Mouse (Mus musculus) mature B cell (primary cell): Measurements from ENCODE around the gene Cisd2.

Experiments
- in situ Hi-C: fragments of 300-500 bp; cut with MboI; formaldehyde crosslinking; loops from 2 replicates; pipeline ENCODE4 v1.14.3; 2019

Cisd2 gene

GRCm38 (mm10) chr3:135423608-135424212 is at the start of gene Cisd2:
Gene Cisd2 (minus strand): TSS chr3:135423925.
- in situ Hi-C loops, result no loop called here

GRCm38 (mm10) chr3:135470823-135471222 is 47.1 kb upstream of the Cisd2 start:
- in situ Hi-C loops, result no loop called here

DNA sequence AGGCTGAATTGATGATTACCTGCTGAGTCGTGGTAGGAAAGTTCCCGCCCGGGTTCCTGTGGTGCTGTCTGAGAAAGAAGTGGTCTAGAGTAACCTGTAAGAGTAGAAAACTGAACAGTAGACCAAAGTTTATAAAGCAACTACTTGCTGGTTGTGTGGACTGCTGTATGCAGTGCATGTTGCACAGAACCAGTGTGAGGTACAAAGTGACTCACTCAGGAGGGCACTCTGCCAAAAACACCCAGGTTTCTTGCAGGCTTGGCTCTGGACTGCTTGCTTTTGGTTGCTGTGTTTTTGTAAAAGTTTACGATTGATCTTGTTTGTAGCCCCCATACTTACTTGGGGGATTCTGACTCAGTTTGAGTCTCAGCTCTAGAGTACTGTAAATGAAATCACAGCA is 46.2 kb upstream of the Cisd2 start:
- in situ Hi-C loops, result no loop called here

GRCm38 (mm10) chr3:135469146-135469545 is 45.4 kb upstream of the Cisd2 start:
- in situ Hi-C loops, result no loop called here

GRCm38 (mm10) chr3:135468402-135468801 is 44.7 kb upstream of the Cisd2 start:
- in situ Hi-C loops, result no loop called here

DNA sequence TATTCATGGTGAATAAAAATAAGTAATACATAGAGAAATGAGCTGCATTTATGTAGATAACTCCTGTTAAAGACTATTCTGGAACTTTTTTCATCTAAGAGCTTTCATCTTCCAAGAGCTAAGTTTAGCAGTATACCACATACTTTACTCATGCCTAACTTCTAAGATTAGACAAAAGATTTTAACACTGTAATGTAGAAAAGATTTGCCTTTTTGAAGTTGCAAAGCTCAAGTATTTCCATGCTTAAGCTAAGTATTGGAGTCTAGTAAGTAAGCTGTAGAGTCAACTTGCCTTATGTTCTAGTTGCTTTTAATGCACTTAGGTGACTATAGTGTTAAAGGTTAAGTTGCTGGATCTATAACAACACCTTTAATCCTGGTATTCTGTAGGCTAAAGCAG is 35.3 kb upstream of the Cisd2 start:
- in situ Hi-C loops, result no loop called here

DNA sequence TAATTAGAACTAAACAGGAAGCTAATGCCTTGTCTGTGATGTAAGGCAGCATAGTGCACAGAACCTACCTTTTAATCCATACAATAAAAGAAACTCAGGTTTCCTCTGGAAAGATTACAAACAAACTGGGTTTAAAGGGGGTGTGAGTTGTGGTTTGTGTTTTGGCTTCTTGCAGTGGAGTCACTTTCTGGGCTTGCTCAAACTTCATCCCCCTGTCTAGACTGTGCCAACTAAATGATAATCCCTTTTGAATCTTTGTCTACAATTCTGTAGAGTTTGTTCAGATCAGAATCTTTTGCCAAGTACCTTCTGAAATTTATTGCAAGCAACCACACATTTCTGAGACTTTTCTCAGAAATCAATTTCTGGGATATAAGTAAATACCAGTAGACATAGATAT is 21.2 kb upstream of the Cisd2 start:
- in situ Hi-C loops, result no loop called here

GRCm38 (mm10) chr3:135440621-135441020 is 16.9 kb upstream of the Cisd2 start:
- in situ Hi-C loops, result no loop called here

- in situ Hi-C loops, result no loop called here
These were observed 16.5 kb upstream of the Cisd2 start for GRCm38 (mm10) chr3:135440221-135440620.

DNA sequence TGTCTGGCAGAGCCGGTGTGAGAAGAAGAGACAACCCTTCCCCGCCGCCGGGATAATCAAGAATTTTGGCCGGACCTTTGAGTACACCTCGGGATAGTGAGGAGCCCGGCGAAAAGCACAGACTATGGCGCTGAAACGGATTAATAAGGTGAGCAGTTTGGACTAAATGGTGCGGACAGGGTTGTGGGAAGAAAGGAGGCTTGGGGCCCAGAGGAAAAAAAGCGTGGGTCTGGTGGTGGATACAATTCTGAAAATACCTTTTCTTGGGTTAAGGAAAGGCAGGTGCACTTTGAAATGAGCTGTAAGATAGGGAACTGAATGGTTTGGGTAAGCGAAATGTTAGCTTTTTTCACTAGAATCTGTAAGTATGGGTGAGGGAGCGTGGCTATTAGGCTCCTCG is 15.9 kb upstream of the Cisd2 start:
- in situ Hi-C loops, result no loop called here

DNA sequence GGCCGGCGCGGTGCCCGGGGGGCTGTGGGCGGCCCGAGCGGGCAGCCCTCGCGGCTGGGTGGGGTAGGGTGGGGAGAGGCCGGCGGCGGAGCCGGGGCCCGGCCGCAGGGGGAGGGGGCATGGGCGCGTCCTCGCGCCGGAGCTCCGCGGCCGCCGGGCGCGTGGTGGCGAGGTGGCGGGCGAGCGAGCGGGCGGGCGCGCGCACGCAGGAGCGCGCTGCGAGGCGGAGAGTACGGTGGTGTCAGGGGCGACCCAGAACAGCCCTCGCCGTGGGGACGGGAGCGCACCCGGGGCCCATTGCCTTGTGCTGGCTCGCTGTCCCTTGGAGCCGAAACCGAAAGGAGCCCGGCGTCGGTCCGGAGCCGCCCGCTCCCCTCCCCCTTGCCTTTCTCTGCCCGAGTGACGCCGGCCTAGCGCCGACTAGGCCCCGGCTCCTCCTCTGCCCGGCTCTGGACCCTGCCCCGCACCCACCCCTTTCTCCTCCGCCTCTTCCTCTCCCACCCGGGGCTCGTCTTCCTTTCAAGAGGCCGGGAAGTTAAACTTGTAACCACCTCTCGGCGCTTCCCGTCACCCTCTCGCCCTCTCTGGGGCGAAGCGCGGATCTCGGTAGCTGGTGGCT is 15.3 kb upstream of the Cisd2 start:
- in situ Hi-C loops, result no loop called here

DNA sequence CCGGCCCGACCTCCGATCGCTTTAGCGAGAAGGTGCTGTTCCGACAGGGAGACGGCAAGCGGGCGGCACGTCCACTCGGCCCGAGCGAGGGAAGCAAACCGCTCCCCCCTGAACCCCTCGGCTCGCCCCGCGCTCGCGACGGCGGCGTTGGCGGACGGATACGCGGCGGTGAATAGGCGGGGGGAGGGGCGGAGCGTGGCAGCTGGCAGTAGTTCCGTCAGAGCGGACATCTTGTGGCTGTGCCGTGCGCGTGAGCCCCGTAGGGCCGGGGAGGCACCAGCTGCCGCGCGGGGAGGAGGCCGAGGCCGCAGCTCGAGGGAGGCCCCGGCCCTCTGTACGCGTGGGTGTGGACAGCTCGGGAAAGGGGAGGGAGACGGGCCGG is 14.8 kb upstream of the Cisd2 start:
- in situ Hi-C loops, result no loop called here

DNA sequence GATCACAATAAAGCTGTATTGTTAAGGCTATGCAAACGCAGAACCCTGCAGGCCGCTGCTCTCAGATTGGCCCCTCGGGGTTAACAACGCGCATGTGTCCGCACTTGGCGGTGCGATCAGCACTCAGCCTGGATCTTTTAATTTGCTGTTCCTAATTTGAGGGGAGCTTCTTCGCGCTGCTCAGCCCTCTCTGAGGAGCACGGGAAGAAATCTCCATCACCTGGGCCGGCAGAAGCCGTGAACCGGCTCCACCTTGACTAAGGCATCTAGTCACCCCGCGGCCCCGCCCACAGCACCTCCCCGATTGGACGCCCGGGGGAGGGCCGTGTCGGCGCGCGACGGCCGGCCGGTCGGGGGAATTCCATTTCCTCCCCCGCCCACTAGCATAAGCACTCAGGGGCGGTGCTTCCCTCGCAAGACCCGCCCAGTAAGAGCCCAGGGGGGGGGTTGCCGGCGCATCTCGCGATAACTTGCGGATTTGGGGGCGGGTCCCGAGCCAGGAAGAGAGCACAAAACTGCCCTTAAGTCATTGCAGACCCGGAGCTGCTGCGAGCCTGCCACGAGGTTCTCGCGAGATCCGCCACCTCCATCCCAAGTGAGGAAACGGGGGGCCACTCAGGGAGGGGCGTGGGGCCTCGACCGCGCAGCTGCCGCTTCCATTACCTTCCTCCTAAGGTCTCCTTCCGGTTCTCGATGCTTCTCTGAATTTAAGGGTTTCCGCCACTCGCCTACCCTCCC is 14.2 kb upstream of the Cisd2 start, which contains the start of gene Ube2d3:
TSS of gene Ube2d3 (plus strand) at position 392 of the 738 bp plus-strand sequence.
- in situ Hi-C loops, result no loop called here

- in situ Hi-C loops, result no loop called here
These were observed 13.3 kb upstream of the Cisd2 start for GRCm38 (mm10) chr3:135436901-135437616.

GRCm38 (mm10) chr3:135422856-135423607 is 693 bp downstream of the Cisd2 start:
- in situ Hi-C loops, result no loop called here

GRCm38 (mm10) chr3:135422232-135422855 is 1.4 kb downstream of the Cisd2 start:
- in situ Hi-C loops, result no loop called here

GRCm38 (mm10) chr3:135421310-135421594 is 2.5 kb downstream of the Cisd2 start:
- in situ Hi-C loops, result no loop called here

DNA sequence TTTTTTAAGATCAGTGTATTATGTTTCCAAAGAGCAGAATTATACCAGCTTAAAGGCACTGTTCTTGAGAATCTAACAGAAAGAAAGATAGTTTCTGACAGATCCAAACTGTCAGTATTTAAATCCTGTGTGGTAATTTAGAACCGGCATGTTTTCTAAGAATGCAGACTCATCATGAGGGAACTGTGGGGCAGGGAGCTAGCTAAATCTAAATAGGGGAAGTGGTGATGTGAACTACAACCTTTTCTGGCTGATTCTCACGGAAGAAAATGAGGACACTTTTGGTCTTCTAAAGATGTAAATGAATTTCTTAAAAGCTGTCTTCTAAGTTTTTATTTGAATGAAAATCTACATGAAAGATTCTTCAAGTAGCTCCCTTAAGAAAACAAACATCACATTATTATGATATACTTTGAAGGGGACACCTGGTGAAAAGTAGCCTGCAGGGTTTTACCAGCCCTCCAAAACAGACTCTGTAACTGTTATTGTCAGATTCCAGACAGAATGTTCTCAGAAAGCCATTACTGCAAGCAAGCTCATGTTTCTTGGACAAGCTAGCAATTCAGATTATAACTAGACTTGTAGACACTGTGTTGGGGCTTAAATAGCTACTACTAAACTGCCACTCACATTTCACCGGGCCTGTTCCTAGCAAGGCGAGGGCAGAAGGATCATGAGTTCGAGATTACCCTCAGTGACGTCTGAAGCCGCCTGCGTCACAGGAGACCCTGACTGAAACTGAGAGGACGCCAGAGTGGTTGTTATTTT is 3.0 kb downstream of the Cisd2 start:
- in situ Hi-C loops, result no loop called here

- in situ Hi-C loops, result no loop called here
These were observed 5.9 kb downstream of the Cisd2 start for GRCm38 (mm10) chr3:135417799-135418198.

- in situ Hi-C loops, result no loop called here
These were observed 6.5 kb downstream of the Cisd2 start for GRCm38 (mm10) chr3:135417245-135417644.

- in situ Hi-C loops, result no loop called here
These were observed 11.9 kb downstream of the Cisd2 start for GRCm38 (mm10) chr3:135411824-135412223.
